26 mouse cellular contexts compared by ENCODE assay signal in genomic region chr11:101154648-101155047, GRCm38 (mm10). TPM values are rescaled to one million over a fixed set of nuclear protein-coding genes. Genes with fewer than 3 reads are reported as not detected.
"Had no signal": no experiment of that assay in that cellular context is flagged by ENCODE, and none has a peak within 500 bp of the region (broad histone marks: within the 10 kb centered on the region; RNA-seq: fewer than 3 reads in every experiment).

No protein-coding gene starts in this region.

- H3K36me3 ChIP-seq: heart, embryonic 10.5 days; heart, embryonic 12.5 days; kidney, embryonic 15.5 days; limb, embryonic 13.5 days; limb, embryonic 15.5 days; liver, embryonic 12.5 days had no signal

- H3K9ac ChIP-seq: heart, embryonic 12.5 days; hindbrain, embryonic 13.5 days; kidney, embryonic 15.5 days; limb, embryonic 13.5 days; limb, embryonic 15.5 days; liver, embryonic 12.5 days; liver, embryonic 14.5 days had no signal

- H3K4me1 ChIP-seq: liver, embryonic 12.5 days had no signal

- H3K4me2 ChIP-seq: limb, embryonic 15.5 days; liver, embryonic 12.5 days had no signal

- ATAC-seq: hindbrain, postnatal 0 days; intestine, embryonic 16.5 days; liver, embryonic 12.5 days had no signal

- H3K27me3 ChIP-seq: heart, embryonic 12.5 days; hindbrain, embryonic 15.5 days; limb, embryonic 15.5 days had no signal

- H3K27ac ChIP-seq: heart, embryonic 10.5 days; kidney, embryonic 15.5 days; kidney, postnatal 0 days; limb, embryonic 13.5 days; limb, embryonic 15.5 days; liver, embryonic 12.5 days; liver, embryonic 14.5 days had no signal

- H3K4me3 ChIP-seq: heart, embryonic 10.5 days; heart, embryonic 12.5 days; limb, embryonic 13.5 days; limb, embryonic 15.5 days; liver, embryonic 12.5 days had no signal

- DNase-seq: gastrocnemius, postnatal 14 days; gastrocnemius, postnatal 36 days; heart, adult 18-20 months; heart, postnatal 10 days; heart, postnatal 36 days; kidney, adult 11 months; kidney, adult 2 months; kidney, adult 9 months; kidney, postnatal 14 days; kidney, postnatal 36 days; layer of hippocampus, adult 9-11 months; layer of hippocampus, postnatal 36 days; left cerebral cortex, postnatal 4 days had no signal

- H3K9me3 ChIP-seq: heart, embryonic 10.5 days; heart, embryonic 12.5 days; hindbrain, embryonic 13.5 days; hindbrain, embryonic 15.5 days; kidney, embryonic 15.5 days; limb, embryonic 13.5 days; limb, embryonic 15.5 days; liver, embryonic 12.5 days had no signal

RNA-seq across cellular contexts. Expression of gene Ccr10, which starts 20.6 kb away (rescaled TPM):
- polyA plus RNA-seq: heart, embryonic 14.5 days; liver, embryonic 14.5 days had no signal
